Mouse (Mus musculus): Measurements from ENCODE around the gene Sema5a. TPM values are rescaled to one million over a fixed set of nuclear protein-coding genes. Genes with fewer than 3 reads are reported as not detected.

Gene Sema5a
- polyA plus RNA-seq, 1 experiment = 6.4 TPM

DNA sequence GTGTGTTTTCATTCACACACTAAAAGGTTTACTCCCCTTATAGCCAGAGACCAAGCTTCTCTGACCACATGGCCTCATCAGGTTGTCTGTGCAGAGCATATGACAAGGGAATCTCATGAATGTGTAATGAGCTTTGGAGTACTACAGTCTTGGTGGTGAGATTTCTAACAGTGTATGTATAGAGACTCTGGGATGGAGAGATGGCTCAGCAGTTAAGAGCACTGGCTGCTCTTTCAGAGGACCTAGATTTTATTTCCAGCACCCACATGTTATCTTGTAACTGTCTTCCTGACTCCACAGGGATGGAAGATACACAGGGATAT lies 189.2 kb downstream of the Sema5a start:
- no peaks in the 10 kb centered on the region for H3K27me3 ChIP-seq (ENCODE audit: control insufficient read depth, insufficient read depth, insufficient read length)
- H3K79me2 ChIP-seq (ENCODE audit: control insufficient read depth, insufficient read depth) = no peaks in the 10 kb centered on the region
- no peak overlapping the region for H3K4me3 ChIP-seq (ENCODE audit: insufficient read depth, poor library complexity, severe bottlenecking)
- H3K36me3 ChIP-seq (ENCODE audit: control insufficient read depth, insufficient read depth) = no peaks in the 10 kb centered on the region
- no peak overlapping the region for H3ac ChIP-seq (ENCODE audit: control insufficient read depth, insufficient read length, low read depth)
- no peak for TF ChIP-seq CTCF (IDR thresholded peaks at IDR 0.05; ENCODE audit: control insufficient read depth, insufficient read depth, insufficient read length)
- TF ChIP-seq CEBPB (IDR thresholded peaks at IDR 0.05; ENCODE audit: low read depth) = no peak
- TF ChIP-seq USF1 (IDR thresholded peaks at IDR 0.05; ENCODE audit: low read depth) = no peak
- no peak for TF ChIP-seq FOSL1 (IDR thresholded peaks at IDR 0.05; ENCODE audit: insufficient read depth, low read length, poor library complexity, severe bottlenecking)
- TF ChIP-seq MYOD1 (IDR thresholded peaks at IDR 0.05; ENCODE audit: control insufficient read depth, insufficient read length, low read depth) = no peak
- TF ChIP-seq MAX (IDR thresholded peaks at IDR 0.05) = no peak
- TF ChIP-seq MYOG (IDR thresholded peaks at IDR 0.05; ENCODE audit: control insufficient read depth, extremely low read depth, insufficient read length) = no peak
- H3K79me3 ChIP-seq (ENCODE audit: low read depth) = no peaks in the 10 kb centered on the region

DNA sequence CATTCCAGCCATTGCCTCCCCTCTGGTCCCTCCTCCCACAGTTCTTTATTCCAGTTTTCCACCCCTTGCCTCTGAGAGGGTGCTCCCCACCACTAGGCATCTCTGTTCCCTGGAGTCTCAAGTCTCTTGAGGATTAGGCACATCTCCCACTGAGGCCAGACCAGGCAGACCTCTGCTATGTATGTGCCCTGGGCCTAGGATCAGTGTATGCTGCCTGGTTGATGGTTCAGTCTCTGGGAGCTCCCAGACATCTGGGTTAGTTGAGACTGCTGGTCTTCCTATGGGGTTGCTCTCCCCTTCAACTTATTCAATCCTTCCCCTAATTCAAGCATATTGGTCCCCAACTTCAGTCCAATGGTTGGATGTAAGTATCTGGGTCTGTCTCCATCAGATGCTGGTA lies 189.7 kb downstream of the Sema5a start:
- no peaks in the 10 kb centered on the region for H3K27me3 ChIP-seq (ENCODE audit: control insufficient read depth, insufficient read depth, insufficient read length)
- no peaks in the 10 kb centered on the region for H3K36me3 ChIP-seq (ENCODE audit: control insufficient read depth, insufficient read depth)
- H3K79me2 ChIP-seq (ENCODE audit: control insufficient read depth, insufficient read depth) = no peaks in the 10 kb centered on the region
- H3K79me3 ChIP-seq (ENCODE audit: low read depth) = no peaks in the 10 kb centered on the region
- H3K4me3 ChIP-seq (ENCODE audit: insufficient read depth, poor library complexity, severe bottlenecking) = no peak overlapping the region
- no peak overlapping the region for H3ac ChIP-seq (ENCODE audit: control insufficient read depth, insufficient read length, low read depth)
- no peak for TF ChIP-seq CTCF (IDR thresholded peaks at IDR 0.05; ENCODE audit: control insufficient read depth, insufficient read depth, insufficient read length)
- no peak for TF ChIP-seq MYOG (IDR thresholded peaks at IDR 0.05; ENCODE audit: control insufficient read depth, extremely low read depth, insufficient read length)
- TF ChIP-seq USF1 (IDR thresholded peaks at IDR 0.05; ENCODE audit: low read depth) = no peak
- no peak for TF ChIP-seq CEBPB (IDR thresholded peaks at IDR 0.05; ENCODE audit: low read depth)
- no peak for TF ChIP-seq FOSL1 (IDR thresholded peaks at IDR 0.05; ENCODE audit: insufficient read depth, low read length, poor library complexity, severe bottlenecking)
- no peak for TF ChIP-seq MYOD1 (IDR thresholded peaks at IDR 0.05; ENCODE audit: control insufficient read depth, insufficient read length, low read depth)
- no peak for TF ChIP-seq MAX (IDR thresholded peaks at IDR 0.05)

DNA sequence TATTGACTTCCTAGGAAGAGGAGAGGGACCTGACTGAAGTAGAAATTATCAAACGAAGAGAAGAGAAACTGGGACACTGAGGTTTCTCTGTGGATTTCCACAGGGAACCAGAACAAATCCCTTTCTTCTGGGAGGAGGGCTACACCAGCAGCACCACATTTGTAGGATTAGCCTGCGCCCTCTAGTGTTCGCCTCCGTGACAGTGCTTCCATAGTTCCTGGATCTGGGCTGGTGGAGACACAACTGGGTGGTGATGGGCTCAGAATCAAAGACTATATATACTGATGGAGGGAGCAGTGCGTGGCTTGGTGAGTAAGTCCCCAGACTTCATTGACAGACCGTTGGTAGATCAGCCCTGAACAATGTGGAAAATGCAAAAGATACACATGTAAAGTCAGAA lies 193.0 kb downstream of the Sema5a start:
- no peaks in the 10 kb centered on the region for H3K79me2 ChIP-seq (ENCODE audit: control insufficient read depth, insufficient read depth)
- no peak overlapping the region for H3K4me3 ChIP-seq (ENCODE audit: insufficient read depth, poor library complexity, severe bottlenecking)
- H3K27me3 ChIP-seq (ENCODE audit: control insufficient read depth, insufficient read depth, insufficient read length) = no peaks in the 10 kb centered on the region
- no peak overlapping the region for H3ac ChIP-seq (ENCODE audit: control insufficient read depth, insufficient read length, low read depth)
- TF ChIP-seq CTCF (IDR thresholded peaks at IDR 0.05; ENCODE audit: control insufficient read depth, insufficient read depth, insufficient read length) = peak; percentile 91
- TF ChIP-seq FOSL1 (IDR thresholded peaks at IDR 0.05; ENCODE audit: insufficient read depth, low read length, poor library complexity, severe bottlenecking) = no peak
- no peaks in the 10 kb centered on the region for H3K79me3 ChIP-seq (ENCODE audit: low read depth)
- H3K36me3 ChIP-seq (ENCODE audit: control insufficient read depth, insufficient read depth) = no peaks in the 10 kb centered on the region

DNA sequence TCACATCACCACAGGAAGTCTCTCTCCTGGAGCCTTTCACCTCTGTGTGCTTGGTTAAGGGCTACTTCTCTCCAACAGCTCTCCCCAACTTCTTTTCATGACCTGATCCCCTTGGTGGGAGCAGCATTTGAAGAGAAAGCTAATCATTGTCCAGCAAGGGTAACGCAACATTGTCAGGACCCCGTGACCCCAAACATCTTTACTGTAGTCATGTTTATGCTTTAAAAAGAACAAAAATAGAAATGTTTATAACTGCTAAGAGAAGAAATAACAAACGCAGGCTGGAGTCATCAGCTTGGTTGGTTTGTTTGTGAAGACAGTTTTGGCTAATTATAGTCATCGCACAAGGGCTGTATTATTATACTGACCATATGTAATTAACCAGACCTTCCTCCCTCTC lies 198.1 kb downstream of the Sema5a start:
- Histone ChIP-seq H3K4me3 (ENCODE audit: insufficient read depth, poor library complexity, severe bottlenecking) (no peak overlapping the region), H3K79me2 (ENCODE audit: control insufficient read depth, insufficient read depth) (no peaks in the 10 kb centered on the region), H3ac (ENCODE audit: control insufficient read depth, insufficient read length, low read depth) (no peak overlapping the region), H3K79me3 (ENCODE audit: low read depth) (no peaks in the 10 kb centered on the region), H3K27me3 (ENCODE audit: control insufficient read depth, insufficient read depth, insufficient read length) (no peaks in the 10 kb centered on the region), H3K36me3 (ENCODE audit: control insufficient read depth, insufficient read depth) (no peaks in the 10 kb centered on the region)
- TF ChIP-seq CTCF (IDR thresholded peaks at IDR 0.05; ENCODE audit: control insufficient read depth, insufficient read depth, insufficient read length) (no peak), USF1 (IDR thresholded peaks at IDR 0.05; ENCODE audit: low read depth) (no peak), MAX (IDR thresholded peaks at IDR 0.05) (no peak), MYOD1 (IDR thresholded peaks at IDR 0.05; ENCODE audit: control insufficient read depth, insufficient read length, low read depth) (no peak), CEBPB (IDR thresholded peaks at IDR 0.05; ENCODE audit: low read depth) (no peak), MYOG (IDR thresholded peaks at IDR 0.05; ENCODE audit: control insufficient read depth, extremely low read depth, insufficient read length) (no peak), FOSL1 (IDR thresholded peaks at IDR 0.05; ENCODE audit: insufficient read depth, low read length, poor library complexity, severe bottlenecking) (no peak)

DNA sequence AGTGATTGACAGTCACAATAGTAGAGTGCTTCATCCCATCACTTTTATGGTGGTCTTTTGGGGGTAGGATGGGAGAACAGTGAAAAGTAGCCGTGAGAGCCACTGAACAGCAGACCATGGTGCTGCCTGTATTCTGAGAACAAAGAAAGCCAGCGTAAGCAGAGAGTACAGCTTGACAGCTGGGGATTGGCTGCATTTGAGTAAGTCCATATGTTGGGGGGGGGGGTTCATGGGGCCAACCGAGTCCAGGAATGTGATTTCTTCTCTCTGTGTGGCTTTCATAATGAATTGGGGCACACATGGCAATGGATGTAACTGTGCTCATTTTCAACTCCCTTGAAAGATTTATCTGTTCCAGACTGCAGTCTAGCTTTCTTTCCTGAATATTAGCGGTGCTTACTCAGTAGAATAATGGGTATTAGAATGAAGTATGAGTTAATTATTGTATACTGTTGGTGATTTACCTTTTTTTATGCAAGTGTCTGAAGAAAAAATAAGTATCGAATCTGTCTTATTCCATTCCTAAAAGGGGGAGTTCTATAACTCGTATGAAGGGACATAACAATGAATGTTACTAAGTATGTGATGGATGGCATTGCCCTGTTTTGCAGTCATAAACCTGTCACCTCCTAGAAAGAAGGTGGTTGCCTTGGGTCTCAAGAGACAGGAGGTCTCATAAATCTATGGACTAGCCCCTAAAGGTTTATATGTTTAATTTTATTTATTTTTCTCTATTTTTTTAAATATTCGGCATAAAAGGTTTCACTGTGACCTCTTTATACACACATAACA lies 203.1 kb downstream of the Sema5a start:
- Histone ChIP-seq H3K27me3 (ENCODE audit: control insufficient read depth, insufficient read depth, insufficient read length) (no peaks in the 10 kb centered on the region), H3ac (ENCODE audit: control insufficient read depth, insufficient read length, low read depth) (no peak overlapping the region), H3K79me3 (ENCODE audit: low read depth) (no peaks in the 10 kb centered on the region), H3K36me3 (ENCODE audit: control insufficient read depth, insufficient read depth) (no peaks in the 10 kb centered on the region), H3K79me2 (ENCODE audit: control insufficient read depth, insufficient read depth) (no peaks in the 10 kb centered on the region), H3K4me3 (ENCODE audit: insufficient read depth, poor library complexity, severe bottlenecking) (no peak overlapping the region)
- TF ChIP-seq USF1 (IDR thresholded peaks at IDR 0.05; ENCODE audit: low read depth) (no peak), MYOG (IDR thresholded peaks at IDR 0.05; ENCODE audit: control insufficient read depth, extremely low read depth, insufficient read length) (no peak), MAX (IDR thresholded peaks at IDR 0.05) (no peak), CTCF (IDR thresholded peaks at IDR 0.05; ENCODE audit: control insufficient read depth, insufficient read depth, insufficient read length) (no peak)

DNA sequence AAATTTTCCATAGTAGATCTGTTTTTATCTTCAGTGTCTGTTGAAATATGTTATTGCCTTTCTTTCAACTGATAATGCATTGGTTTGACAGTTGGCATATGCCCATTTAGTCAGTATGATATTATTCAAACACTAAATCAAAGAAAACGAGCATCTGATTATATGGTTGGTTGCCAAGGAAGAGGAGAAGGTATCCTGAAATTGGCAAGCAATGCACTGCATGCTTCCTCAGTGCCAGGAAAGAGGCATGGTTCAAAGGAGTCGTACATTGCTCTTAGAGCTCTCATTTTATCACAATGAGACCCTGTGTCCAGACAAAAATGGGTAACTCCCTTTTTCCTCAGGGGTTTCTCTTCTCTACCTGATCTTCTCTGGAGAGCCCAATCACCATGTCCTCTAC lies 214.4 kb downstream of the Sema5a start:
- Histone ChIP-seq H3K27me3 (ENCODE audit: control insufficient read depth, insufficient read depth, insufficient read length) (no peaks in the 10 kb centered on the region), H3K4me3 (ENCODE audit: insufficient read depth, poor library complexity, severe bottlenecking) (no peak overlapping the region), H3ac (ENCODE audit: control insufficient read depth, insufficient read length, low read depth) (no peak overlapping the region), H3K79me2 (ENCODE audit: control insufficient read depth, insufficient read depth) (no peaks in the 10 kb centered on the region), H3K36me3 (ENCODE audit: control insufficient read depth, insufficient read depth) (no peaks in the 10 kb centered on the region), H3K79me3 (ENCODE audit: low read depth) (no peaks in the 10 kb centered on the region)
- TF ChIP-seq USF1 (IDR thresholded peaks at IDR 0.05; ENCODE audit: low read depth) = no peak
- TF ChIP-seq FOSL1 (IDR thresholded peaks at IDR 0.05; ENCODE audit: insufficient read depth, low read length, poor library complexity, severe bottlenecking) = no peak
- no peak for TF ChIP-seq CTCF (IDR thresholded peaks at IDR 0.05; ENCODE audit: control insufficient read depth, insufficient read depth, insufficient read length)
- TF ChIP-seq MAX (IDR thresholded peaks at IDR 0.05) = no peak
- no peak for TF ChIP-seq MYOD1 (IDR thresholded peaks at IDR 0.05; ENCODE audit: control insufficient read depth, insufficient read length, low read depth)
- TF ChIP-seq MYOG (IDR thresholded peaks at IDR 0.05; ENCODE audit: control insufficient read depth, extremely low read depth, insufficient read length) = no peak
- TF ChIP-seq CEBPB (IDR thresholded peaks at IDR 0.05; ENCODE audit: low read depth) = no peak
